Mouse (Mus musculus) thymus, adult 2 months (tissue): Measurements from ENCODE around the gene Rpl32. TPM values are rescaled to one million over a fixed set of nuclear protein-coding genes. Genes with fewer than 3 reads are reported as not detected.
A peak's percentile ranks its signal among the peaks of the same experiment; 100 is the strongest.

Source experiments
- DNase-seq: peaks from one replicate; pipeline ENCODE4 v3.0.0; 2021
- H3K27ac ChIP-seq: fragments of 200-500 bp; 2 replicates; pipeline ENCODE4 v1.5.1; 2012; ENCODE audit warnings: low read length, control low read depth; ENCODE audit not compliant: control insufficient read depth, insufficient read depth
- H3K27me3 ChIP-seq: fragments of 200-500 bp; 2 replicates; pipeline ENCODE4 v1.6.1; 2012; ENCODE audit warnings: mild to moderate bottlenecking, low read length, moderate library complexity, mixed read lengths; ENCODE audit not compliant: control insufficient read depth, insufficient read depth
- H3K36me3 ChIP-seq: fragments of 200-500 bp; 2 replicates; pipeline ENCODE4 v1.6.1; 2012; ENCODE audit warnings: mild to moderate bottlenecking, low read length, moderate library complexity; ENCODE audit not compliant: control insufficient read depth, insufficient read depth
- H3K4me1 ChIP-seq: fragments of 200-500 bp; replicated peaks from 2 replicates; pipeline ENCODE4 v1.6.1; 2012; ENCODE audit warnings: low read length; ENCODE audit not compliant: control insufficient read depth, insufficient read depth
- H3K4me3 ChIP-seq: fragments of 200-500 bp; 2 replicates; pipeline ENCODE4 v1.5.1; 2012; ENCODE audit warnings: mild to moderate bottlenecking, low read length, control low read depth, moderate library complexity; ENCODE audit not compliant: control insufficient read depth, insufficient read depth
- CTCF ChIP-seq: fragments of 200-500 bp; IDR thresholded peaks from 2 replicates; pipeline ENCODE4 v1.5.1; 2012; ENCODE audit warnings: mild to moderate bottlenecking, control low read depth, low read length, moderate library complexity, borderline replicate concordance; ENCODE audit not compliant: control insufficient read depth, poor library complexity, insufficient read depth; ENCODE audit errors: extremely low read depth
- POLR2A ChIP-seq: fragments of 200-500 bp; IDR thresholded peaks from 2 replicates; pipeline ENCODE4 v1.6.1; 2012; ENCODE audit warnings: mild to moderate bottlenecking, low read length, control low read depth, moderate library complexity; ENCODE audit not compliant: control insufficient read depth, poor library complexity, insufficient read depth; ENCODE audit errors: extremely low read depth
- WGBS: fragments of 180-500 bp; shearing (Covaris S2); methylation state at CpG from one replicate; pipeline ENCODE4 v1.1.7; 2018; 5-methylcytosine and 5-hydroxymethylcytosine counted together
- polyA plus RNA-seq: library from polyadenylated mRNA; depleted of rRNA; stranded (reverse); fragments of >200 nt; gene quantifications from 2 replicates; pipeline ENCODE4 v1.2.3, GENCODE M21; 2012

Gene Rpl32
- polyA plus RNA-seq, 1 experiment, result 910 TPM

DNA sequence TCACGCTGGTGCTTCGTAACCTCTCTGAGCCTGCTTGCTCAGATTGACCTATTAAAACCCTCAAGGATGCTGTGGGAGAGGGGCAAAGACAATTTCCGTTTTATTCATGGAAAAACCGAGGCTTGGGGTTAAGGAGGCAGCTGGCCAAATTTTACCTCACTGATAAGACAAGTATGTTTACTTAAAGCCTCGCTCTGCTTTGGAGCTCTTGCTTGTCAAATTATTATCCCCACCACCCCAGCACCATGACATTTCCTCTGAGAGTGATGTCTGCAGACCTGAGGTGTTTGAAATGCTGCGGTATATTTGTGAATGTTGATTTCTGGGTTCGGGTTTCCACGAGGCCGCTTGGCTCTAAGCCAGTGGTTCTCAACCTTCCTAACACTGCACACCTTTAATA, 32.2 kb downstream of the Rpl32 start:
- Histone ChIP-seq H3K4me3 (no peak overlapping the region), H3K27ac (no peak overlapping the region), H3K4me1 (peaks cover 24% of the 10 kb centered on the region), H3K27me3 (no peaks in the 10 kb centered on the region), H3K36me3 (no peaks in the 10 kb centered on the region)
- no peak for TF ChIP-seq POLR2A
- TF ChIP-seq CTCF, result no peak
- 57% methylated on average over 9 of the region's 9 CpGs for WGBS
- DNase-seq, result no peak

DNA sequence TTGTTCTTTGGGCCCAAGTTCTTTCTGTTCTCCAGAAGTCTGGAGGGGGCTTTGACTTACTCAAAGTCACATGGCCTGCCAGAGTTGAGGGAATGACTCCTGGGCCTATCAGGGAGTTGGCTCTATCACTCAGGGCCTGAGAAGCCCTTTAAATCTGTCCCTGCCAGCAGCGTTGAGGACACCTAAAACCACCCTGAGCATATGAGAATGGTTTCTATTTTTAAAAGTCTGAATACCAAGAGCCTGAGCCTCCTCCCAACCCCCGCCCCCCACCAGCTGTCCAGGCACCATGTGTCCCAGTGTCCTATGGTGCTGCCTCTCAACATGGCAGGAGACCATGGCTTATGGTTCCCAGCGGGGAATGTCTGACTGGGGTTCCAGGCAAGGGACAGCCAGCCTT, 32.7 kb downstream of the Rpl32 start:
- TF ChIP-seq POLR2A, result no peak
- TF ChIP-seq CTCF, result no peak
- no peak for DNase-seq
- H3K36me3 ChIP-seq, result no peaks in the 10 kb centered on the region
- H3K4me3 ChIP-seq, result no peak overlapping the region
- H3K4me1 ChIP-seq, result peaks cover 24% of the 10 kb centered on the region
- WGBS, result 82% methylated on average over 3 of the region's 3 CpGs
- H3K27ac ChIP-seq, result no peak overlapping the region
- H3K27me3 ChIP-seq, result no peaks in the 10 kb centered on the region

DNA sequence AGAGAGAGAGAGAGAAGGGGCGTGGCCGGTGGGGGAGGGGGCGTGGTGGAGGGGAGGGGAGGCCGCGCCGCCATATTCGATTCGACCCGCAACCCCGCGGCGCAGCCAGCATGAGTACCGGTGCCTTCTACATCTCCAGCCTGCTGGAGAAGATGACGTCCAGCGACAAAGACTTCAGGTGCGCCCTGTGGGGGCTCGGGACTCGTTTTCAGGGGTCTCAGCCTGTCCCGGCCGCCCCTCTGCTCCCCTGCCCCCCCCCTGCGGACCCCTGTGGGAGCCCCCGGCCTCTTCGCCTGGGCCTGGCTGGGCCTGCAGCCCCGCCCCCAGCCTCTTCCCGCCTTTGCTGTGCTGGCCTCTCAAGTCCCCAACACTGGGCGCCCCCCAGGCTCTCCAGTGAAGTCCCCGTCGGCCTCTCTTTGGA, 34.0 kb downstream of the Rpl32 start, which contains the start of gene Cand2:
Gene Cand2 (plus strand): TSS at position 38 of the 421 bp plus-strand sequence.
- peaks cover 24% of the 10 kb centered on the region for H3K4me1 ChIP-seq
- no peak within 1 kb of the TSS for H3K27ac ChIP-seq
- H3K36me3 ChIP-seq, result no peaks in the 10 kb centered on the region
- 1% methylated on average over 19 of the region's 28 CpGs for WGBS
- H3K4me3 ChIP-seq, result peak within 1 kb of the TSS; percentile 50
- DNase-seq, result peak; percentile 59
- TF ChIP-seq CTCF, result no peak
- TF ChIP-seq POLR2A, result no peak
- no peaks in the 10 kb centered on the region for H3K27me3 ChIP-seq

- TF ChIP-seq POLR2A (no peak), CTCF (no peak)
- DNase-seq, result peak; percentile 26
- peaks cover 24% of the 10 kb centered on the region for H3K4me1 ChIP-seq
- no peaks in the 10 kb centered on the region for H3K27me3 ChIP-seq
- H3K36me3 ChIP-seq, result no peaks in the 10 kb centered on the region
- WGBS, result 0% methylated on average over 14 of the region's 14 CpGs
- H3K27ac ChIP-seq, result no peak overlapping the region
- peak overlapping the region; percentile 47 for H3K4me3 ChIP-seq
Measured at GRCm38 (mm10) chr6:115773966-115774413, 34.6 kb downstream of the Rpl32 start.

GRCm38 (mm10) chr6:115772604-115773003, 35.9 kb downstream of the Rpl32 start:
- no peaks in the 10 kb centered on the region for H3K36me3 ChIP-seq
- no peak for DNase-seq
- no peak overlapping the region for H3K4me3 ChIP-seq
- peaks cover 31% of the 10 kb centered on the region for H3K4me1 ChIP-seq
- H3K27me3 ChIP-seq, result no peaks in the 10 kb centered on the region
- TF ChIP-seq CTCF (no peak), POLR2A (no peak)
- 83% methylated on average over 1 of the region's 1 CpGs for WGBS
- H3K27ac ChIP-seq, result no peak overlapping the region

DNA sequence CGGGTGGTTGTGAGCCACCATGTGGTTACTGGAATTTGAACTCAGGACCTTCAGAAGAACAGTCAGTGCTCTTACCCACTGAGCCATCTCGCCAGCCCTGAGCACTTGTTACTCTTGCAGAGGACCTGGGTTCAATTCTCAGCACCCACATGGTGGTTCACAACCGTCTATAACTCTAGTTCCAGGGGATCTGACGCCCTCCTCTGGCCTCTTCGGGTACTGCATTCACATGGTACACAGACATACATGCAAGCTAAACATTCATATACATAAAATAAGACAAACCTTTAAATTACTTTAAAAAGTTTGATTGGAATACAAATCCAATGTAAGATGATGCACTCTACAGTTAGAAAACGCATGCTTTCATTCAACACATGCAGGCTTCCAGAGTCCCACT, 36.3 kb downstream of the Rpl32 start:
- WGBS, result 87% methylated on average over 6 of the region's 6 CpGs
- no peaks in the 10 kb centered on the region for H3K36me3 ChIP-seq

GRCm38 (mm10) chr6:115770852-115771251, 37.7 kb downstream of the Rpl32 start:
- H3K4me3 ChIP-seq, result no peak overlapping the region
- H3K4me1 ChIP-seq, result peaks cover 28% of the 10 kb centered on the region
- WGBS, result 93% methylated on average over 4 of the region's 4 CpGs
- DNase-seq, result no peak
- TF ChIP-seq POLR2A (no peak), CTCF (no peak)
- no peaks in the 10 kb centered on the region for H3K27me3 ChIP-seq
- H3K36me3 ChIP-seq, result no peaks in the 10 kb centered on the region
- H3K27ac ChIP-seq, result no peak overlapping the region

More for the DNA sequence above, 36.3 kb downstream of the Rpl32 start:
- Histone ChIP-seq H3K27ac (no peak overlapping the region), H3K27me3 (no peaks in the 10 kb centered on the region), H3K4me3 (no peak overlapping the region), H3K4me1 (peaks cover 35% of the 10 kb centered on the region)
- no peak for DNase-seq
- TF ChIP-seq POLR2A (no peak), CTCF (no peak)
